Mouse (Mus musculus) MEL (cell line): Measurements from ENCODE around the gene Vars. TPM values are rescaled to one million over a fixed set of nuclear protein-coding genes. Genes with fewer than 3 reads are reported as not detected.

Source experiments
- DNase-seq: peaks from one replicate; pipeline ENCODE4 v3.0.0; 2011; ENCODE audit warnings: low read depth, low spot score
- H3K27ac ChIP-seq: 2 replicates; pipeline ENCODE4 v1.5.1; 2012; ENCODE audit warnings: low read depth, mild to moderate bottlenecking, control low read depth, low read length, moderate library complexity; ENCODE audit not compliant: control insufficient read depth
- H3K27me3 ChIP-seq, 2 experiments: fragments of 150-350 bp in 1 of 2; sonication (generic) in 1 of 2; 2 replicates each; pipeline ENCODE4 v1.6.1; 2012; ENCODE audit warnings: low read length in 2 of 2, mild to moderate bottlenecking in 2 of 2, improper control_type of control experiment in 1 of 2, moderate library complexity in 1 of 2; ENCODE audit not compliant: insufficient read depth in 2 of 2, control insufficient read depth in 1 of 2
- H3K36me3 ChIP-seq, 2 experiments: 2 replicates each; pipeline ENCODE4 v1.6.1; 2012 to 2014; ENCODE audit warnings: low read length in 2 of 2, improper control_type of control experiment in 1 of 2, inconsistent platforms in 1 of 2, mild to moderate bottlenecking in 1 of 2; ENCODE audit not compliant: insufficient read depth in 2 of 2, control insufficient read depth in 1 of 2
- H3K4me1 ChIP-seq, 2 experiments: fragments of 150-350 bp in 1 of 2; sonication (generic) in 1 of 2; 2 replicates each; pipeline ENCODE4 v1.6.1; 2012; ENCODE audit warnings: low read length in 2 of 2, improper control_type of control experiment in 1 of 2, mild to moderate bottlenecking in 1 of 2; ENCODE audit not compliant: insufficient read depth in 2 of 2, control insufficient read depth in 1 of 2
- H3K4me3 ChIP-seq, 2 experiments: fragments of 150-350 bp in 1 of 2; sonication (generic) in 1 of 2; 2 replicates each; pipeline ENCODE4 v1.5.1; 2012; ENCODE audit warnings: low read depth in 2 of 2, low read length in 2 of 2, mild to moderate bottlenecking in 2 of 2, moderate library complexity in 2 of 2, control low read depth in 1 of 2, improper control_type of control experiment in 1 of 2; ENCODE audit not compliant: control insufficient read depth in 1 of 2, insufficient read depth in 1 of 2
- H3K79me2 ChIP-seq: 2 replicates; pipeline ENCODE4 v1.6.1; 2012; ENCODE audit warnings: mild to moderate bottlenecking, low read length, moderate library complexity; ENCODE audit not compliant: control insufficient read depth, poor library complexity, insufficient read depth
- H3K9ac ChIP-seq: 2 replicates; pipeline ENCODE4 v1.6.1; 2012; ENCODE audit warnings: low read depth, mild to moderate bottlenecking, control low read depth, low read length, moderate library complexity; ENCODE audit not compliant: control insufficient read depth, poor library complexity, severe bottlenecking
- H3K9me3 ChIP-seq: fragments of 150-350 bp; sonication (generic); replicated peaks from 2 replicates; pipeline ENCODE4 v1.6.1; 2012; ENCODE audit warnings: mild to moderate bottlenecking, low read length, improper control_type of control experiment, moderate library complexity; ENCODE audit not compliant: insufficient read depth
- BHLHE40 ChIP-seq: IDR thresholded peaks from 2 replicates; pipeline ENCODE4 v1.6.1; 2012; ENCODE audit warnings: low read depth, mild to moderate bottlenecking, inconsistent platforms, low read length, improper control_type of control experiment, borderline replicate concordance
- CHD1 ChIP-seq: IDR thresholded peaks from 2 replicates; pipeline ENCODE4 v1.6.1; 2012; ENCODE audit warnings: low read depth, mild to moderate bottlenecking, inconsistent platforms, low read length, improper control_type of control experiment
- CHD2 ChIP-seq: IDR thresholded peaks from 2 replicates; pipeline ENCODE4 v1.6.1; 2011; ENCODE audit warnings: low read length, improper control_type of control experiment
- CTCF ChIP-seq, 3 experiments: IDR thresholded peaks in 2 of 3; conservative IDR thresholded peaks in 1 of 3; 2 replicates each; pipeline ENCODE4 v1.5.1; 2011 to 2012; ENCODE audit warnings: low read length in 3 of 3, low read depth in 2 of 3, mild to moderate bottlenecking in 2 of 3, improper control_type of control experiment in 1 of 3, inconsistent platforms in 1 of 3, mixed read lengths in 1 of 3, moderate library complexity in 1 of 3; ENCODE audit not compliant: control insufficient read depth in 1 of 3, insufficient read depth in 1 of 3, poor library complexity in 1 of 3, severe bottlenecking in 1 of 3
- E2F4 ChIP-seq: IDR thresholded peaks from 2 replicates; pipeline ENCODE4 v1.6.1; 2011; ENCODE audit warnings: low read depth, low read length, improper control_type of control experiment, borderline replicate concordance
- ELF1 ChIP-seq: IDR thresholded peaks from 2 replicates; pipeline ENCODE4 v1.6.1; 2014; ENCODE audit warnings: low read depth, mild to moderate bottlenecking, inconsistent platforms, low read length, improper control_type of control experiment, moderate library complexity
- ETS1 ChIP-seq: IDR thresholded peaks from 2 replicates; pipeline ENCODE4 v1.6.1; 2012; ENCODE audit warnings: low read depth, mild to moderate bottlenecking, inconsistent platforms, low read length, improper control_type of control experiment, moderate library complexity
- GABPA ChIP-seq: IDR thresholded peaks from 2 replicates; pipeline ENCODE4 v1.6.1; 2012; ENCODE audit warnings: low read depth, mild to moderate bottlenecking, inconsistent platforms, low read length, improper control_type of control experiment, moderate library complexity
- JUND ChIP-seq: IDR thresholded peaks from 2 replicates; pipeline ENCODE4 v1.6.1; 2011; ENCODE audit warnings: low read depth, mild to moderate bottlenecking, improper control_type of control experiment, low read length
- KAT2A ChIP-seq: conservative IDR thresholded peaks from 2 replicates; pipeline ENCODE4 v1.6.1; 2012; ENCODE audit warnings: low read depth, low read length, improper control_type of control experiment, inconsistent platforms
- MAX ChIP-seq: IDR thresholded peaks from 2 replicates; pipeline ENCODE4 v1.6.1; 2011; ENCODE audit warnings: low read length, improper control_type of control experiment
- MAZ ChIP-seq: IDR thresholded peaks from 2 replicates; pipeline ENCODE4 v1.6.1; 2012; ENCODE audit warnings: low read depth, mild to moderate bottlenecking, inconsistent platforms, low read length, improper control_type of control experiment
- MEF2A ChIP-seq: IDR thresholded peaks from 2 replicates; pipeline ENCODE4 v1.6.1; 2014; ENCODE audit warnings: low read depth, mild to moderate bottlenecking, inconsistent platforms, low read length, improper control_type of control experiment; ENCODE audit not compliant: poor library complexity, insufficient replicate concordance, severe bottlenecking; ENCODE audit errors: extremely low read depth
- MXI1 ChIP-seq: IDR thresholded peaks from 2 replicates; pipeline ENCODE4 v1.6.1; 2011; ENCODE audit warnings: mild to moderate bottlenecking, low read depth, low read length, improper control_type of control experiment
- MYB ChIP-seq: IDR thresholded peaks from 2 replicates; pipeline ENCODE4 v1.6.1; 2011; ENCODE audit warnings: mild to moderate bottlenecking, low read depth, low read length, improper control_type of control experiment
- MYC ChIP-seq: IDR thresholded peaks from 2 replicates; pipeline ENCODE4 v1.6.1; 2011; ENCODE audit warnings: low read depth, mild to moderate bottlenecking, low read length, improper control_type of control experiment, moderate library complexity
- NELFE ChIP-seq: IDR thresholded peaks from 2 replicates; pipeline ENCODE4 v1.6.1; 2011; ENCODE audit warnings: low read depth, low read length, improper control_type of control experiment
- NRF1 ChIP-seq: IDR thresholded peaks from 2 replicates; pipeline ENCODE4 v1.6.1; 2014; ENCODE audit warnings: low read depth, mild to moderate bottlenecking, inconsistent platforms, low read length, improper control_type of control experiment, moderate library complexity; ENCODE audit not compliant: poor library complexity, insufficient read depth, severe bottlenecking
- POLR2AphosphoS2 ChIP-seq: IDR thresholded peaks from 2 replicates; pipeline ENCODE4 v1.6.1; 2011; ENCODE audit warnings: low read length, improper control_type of control experiment
- RCOR1 ChIP-seq: IDR thresholded peaks from 2 replicates; pipeline ENCODE4 v1.6.1; 2012; ENCODE audit warnings: low read depth, mild to moderate bottlenecking, inconsistent platforms, low read length, improper control_type of control experiment
- SIN3A ChIP-seq: IDR thresholded peaks from 2 replicates; pipeline ENCODE4 v1.6.1; 2012; ENCODE audit warnings: low read length, improper control_type of control experiment, inconsistent platforms
- SMC3 ChIP-seq: IDR thresholded peaks from 2 replicates; pipeline ENCODE4 v1.6.1; 2011; ENCODE audit warnings: low read depth, low read length, improper control_type of control experiment
- TCF12 ChIP-seq: IDR thresholded peaks from 2 replicates; pipeline ENCODE4 v1.6.1; 2014; ENCODE audit warnings: low read depth, mild to moderate bottlenecking, inconsistent platforms, low read length, improper control_type of control experiment, moderate library complexity
- UBTF ChIP-seq: IDR thresholded peaks from 2 replicates; pipeline ENCODE4 v1.6.1; 2012; ENCODE audit warnings: low read depth, mild to moderate bottlenecking, inconsistent platforms, low read length, improper control_type of control experiment, moderate library complexity, borderline replicate concordance; ENCODE audit not compliant: insufficient read depth
- USF1 ChIP-seq: IDR thresholded peaks from 2 replicates; pipeline ENCODE4 v1.6.1; 2014; ENCODE audit warnings: low read depth, mild to moderate bottlenecking, inconsistent platforms, low read length, improper control_type of control experiment, moderate library complexity
- ZC3H11A ChIP-seq: IDR thresholded peaks from 2 replicates; pipeline ENCODE4 v1.6.1; 2012; ENCODE audit warnings: low read depth, mild to moderate bottlenecking, inconsistent platforms, low read length, improper control_type of control experiment
- ZMIZ1 ChIP-seq: IDR thresholded peaks from 2 replicates; pipeline ENCODE4 v1.6.1; 2012; ENCODE audit warnings: low read depth, mild to moderate bottlenecking, inconsistent platforms, low read length, improper control_type of control experiment, moderate library complexity
- polyA plus RNA-seq, 2 experiments: library from polyadenylated mRNA; stranded (reverse) in 1 of 2; unstranded in 1 of 2; fragments of >175 nt in 1 of 2; fragments of >200 nt in 1 of 2; gene quantifications; 2 replicates each; pipeline versions ENCODE4 v1.2.1 to v1.2.4; 2012; ENCODE audit warnings: low replicate concordance in 2 of 2, low read depth in 1 of 2; ENCODE audit not compliant: insufficient read length in 2 of 2, insufficient read depth in 1 of 2, missing spikeins in 1 of 2
- total RNA-seq: library from RNA; depleted of rRNA; stranded (reverse); fragments of 300-350 nt; gene quantifications from 2 replicates; pipeline ENCODE4 v1.2.3, GENCODE M21; 2012

Gene Vars
- total and polyA plus RNA-seq, 3 experiments, result 149 to 251 TPM; not detected in 1

DNA sequence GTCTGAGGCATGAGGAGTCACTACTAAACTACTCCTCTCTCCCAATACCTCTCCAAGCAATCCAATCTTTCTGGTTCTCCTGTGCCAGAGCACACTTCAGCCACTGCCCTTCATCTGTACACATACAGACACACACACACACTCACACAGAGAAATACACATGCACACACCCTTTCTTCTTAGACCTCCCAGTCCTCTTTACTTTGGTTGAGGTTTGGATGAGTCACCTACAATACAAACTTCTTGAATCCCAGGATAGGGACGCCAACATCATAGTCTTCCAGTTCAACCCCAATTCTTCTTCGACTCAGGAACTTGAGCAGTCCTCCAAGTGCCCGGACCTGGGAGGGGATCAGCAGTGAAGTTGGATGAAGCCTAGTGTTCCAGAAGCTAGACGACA, 43.0 kb downstream of the Vars start:
- no peak for DNase-seq
- TF ChIP-seq GABPA (no peak), NRF1 (no peak), JUND (no peak), ELF1 (no peak), MAZ (no peak), MYC (no peak), ZMIZ1 (no peak), UBTF (no peak), CHD1 (no peak), MEF2A (no peak)
- Histone ChIP-seq H3K4me1 (peaks cover 7 to 49% of the 10 kb centered on the region in 2 experiments), H3K4me3 (no peak overlapping the region), H3K27ac (peak overlapping the region; percentile 15; the same call in 1 of the 2 replicates), H3K27me3 (no peaks in the 10 kb centered on the region), H3K36me3 (peaks cover 0 to 34% of the 10 kb centered on the region in 2 experiments; a peak in 2 of 4 replicates), H3K9me3 (no peaks in the 10 kb centered on the region), H3K9ac (no peak overlapping the region), H3K79me2 (peaks cover 2% of the 10 kb centered on the region; the same call in 1 of the 2 replicates)

- peak; percentile 77 for DNase-seq
- H3K79me2 ChIP-seq, result peaks cover 7% of the 10 kb centered on the region
- no peaks in the 10 kb centered on the region for H3K27me3 ChIP-seq
- H3K9ac ChIP-seq, result peak overlapping the region; percentile 85
- peak overlapping the region; percentile 91 for H3K27ac ChIP-seq
- H3K4me1 ChIP-seq, result peaks cover 7 to 41% of the 10 kb centered on the region in 2 experiments
- H3K4me3 ChIP-seq, result peak overlapping the region; percentile 47 to 53; a peak in 3 of 4 replicates
- H3K9me3 ChIP-seq, result no peaks in the 10 kb centered on the region
- peaks cover 0 to 30% of the 10 kb centered on the region in 2 experiments; a peak in 2 of 4 replicates for H3K36me3 ChIP-seq
- TF ChIP-seq CHD2 (peak; percentile 59), RCOR1 (peak; percentile 87), MYB (no peak), CHD1 (0 out of 2 replicates have a peak, but pooled peaks have one; percentile 56), CTCF (IDR thresholded peaks at IDR 0.05 in 2 of 3, conservative IDR thresholded peaks at IDR 0.05 in 1 of 3; ENCODE audit: control insufficient read depth in 1 of 3, insufficient read depth in 1 of 3, low read depth in 2 of 3, low read length in 3 of 3, poor library complexity in 1 of 3, severe bottlenecking in 1 of 3) (no peak), GABPA (no peak), NRF1 (no peak), SMC3 (no peak), MXI1 (peak; percentile 43; the same call in 1 of the 2 replicates), USF1 (peak; percentile 22; the same call in 1 of the 2 replicates), MAZ (0 out of 2 replicates have a peak, but pooled peaks have one; percentile 20), POLR2AphosphoS2 (no peak), TCF12 (peak; percentile 75), UBTF (no peak), ETS1 (peak; percentile 87), MEF2A (no peak), ZMIZ1 (no peak), ZC3H11A (no peak), E2F4 (no peak), KAT2A (no peak), BHLHE40 (peak; percentile 53; the same call in 1 of the 2 replicates), NELFE (peak; percentile 37; the same call in 1 of the 2 replicates), MAX (peak; percentile 64; the same call in 1 of the 2 replicates), SIN3A (peak; percentile 82)
Observed at GRCm38 (mm10) chr17:35044904-35045806, 44.4 kb downstream of the Vars start.
